Mouse (Mus musculus): ENCODE data around the gene Mettl21c. TPM values are rescaled to one million over a fixed set of nuclear protein-coding genes. Genes with fewer than 3 reads are reported as not detected.

Gene Mettl21c
- polyA plus RNA-seq, 1 experiment from 2014 or later, result 0.41 TPM

GRCm38 (mm10) chr1:44032948-44033347, 13.1 kb upstream of the Mettl21c start:
- no peak overlapping the region for H3K4me2 ChIP-seq (replicated peaks; ENCODE audit: low read depth, low read length)
- no peaks in the 10 kb centered on the region for H3K36me3 ChIP-seq (ENCODE audit: control insufficient read depth, insufficient read depth, low read length)
- no peak overlapping the region for H3K4me3 ChIP-seq (ENCODE audit: low read length)
- ATAC-seq (ENCODE audit: low FRiP score, low TSS enrichment), result no peak
- WGBS, result 90% methylated on average over 5 of the region's 5 CpGs
- H3K9me3 ChIP-seq (ENCODE audit: control insufficient read depth, low read length), result no peaks in the 10 kb centered on the region
- no peaks in the 10 kb centered on the region for H3K27me3 ChIP-seq (ENCODE audit: control insufficient read depth, insufficient read depth, low read length)
- H3K4me1 ChIP-seq (ENCODE audit: control insufficient read depth, insufficient read depth, low read length), result no peaks in the 10 kb centered on the region
- no peak overlapping the region for H3K9ac ChIP-seq (ENCODE audit: low read depth, low read length)
- H3K27ac ChIP-seq (ENCODE audit: low read depth, low read length), result no peak overlapping the region

GRCm38 (mm10) chr1:44032213-44032612, 12.4 kb upstream of the Mettl21c start:
- WGBS, result 85% methylated on average over 2 of the region's 2 CpGs
- Histone ChIP-seq H3K36me3 (ENCODE audit: control insufficient read depth, insufficient read depth, low read length) (no peaks in the 10 kb centered on the region), H3K4me2 (replicated peaks; ENCODE audit: low read depth, low read length) (no peak overlapping the region), H3K4me3 (ENCODE audit: low read length) (no peak overlapping the region), H3K9ac (ENCODE audit: low read depth, low read length) (no peak overlapping the region), H3K4me1 (ENCODE audit: control insufficient read depth, insufficient read depth, low read length) (no peaks in the 10 kb centered on the region), H3K9me3 (ENCODE audit: control insufficient read depth, low read length) (no peaks in the 10 kb centered on the region), H3K27ac (ENCODE audit: low read depth, low read length) (no peak overlapping the region), H3K27me3 (ENCODE audit: control insufficient read depth, insufficient read depth, low read length) (no peaks in the 10 kb centered on the region)
- no peak for ATAC-seq (ENCODE audit: low FRiP score, low TSS enrichment)

- Histone ChIP-seq H3K27ac (ENCODE audit: low read depth, low read length) (no peak overlapping the region), H3K4me1 (ENCODE audit: control insufficient read depth, insufficient read depth, low read length) (no peaks in the 10 kb centered on the region), H3K27me3 (ENCODE audit: control insufficient read depth, insufficient read depth, low read length) (no peaks in the 10 kb centered on the region), H3K9ac (ENCODE audit: low read depth, low read length) (no peak overlapping the region), H3K9me3 (ENCODE audit: control insufficient read depth, low read length) (no peaks in the 10 kb centered on the region), H3K4me3 (ENCODE audit: low read length) (no peak overlapping the region), H3K36me3 (ENCODE audit: control insufficient read depth, insufficient read depth, low read length) (no peaks in the 10 kb centered on the region), H3K4me2 (replicated peaks; ENCODE audit: low read depth, low read length) (no peak overlapping the region)
- no peak for ATAC-seq (ENCODE audit: low FRiP score, low TSS enrichment)
- 89% methylated on average over 1 of the region's 1 CpGs for WGBS
Observed at GRCm38 (mm10) chr1:44027651-44028050, 7.8 kb upstream of the Mettl21c start.

DNA sequence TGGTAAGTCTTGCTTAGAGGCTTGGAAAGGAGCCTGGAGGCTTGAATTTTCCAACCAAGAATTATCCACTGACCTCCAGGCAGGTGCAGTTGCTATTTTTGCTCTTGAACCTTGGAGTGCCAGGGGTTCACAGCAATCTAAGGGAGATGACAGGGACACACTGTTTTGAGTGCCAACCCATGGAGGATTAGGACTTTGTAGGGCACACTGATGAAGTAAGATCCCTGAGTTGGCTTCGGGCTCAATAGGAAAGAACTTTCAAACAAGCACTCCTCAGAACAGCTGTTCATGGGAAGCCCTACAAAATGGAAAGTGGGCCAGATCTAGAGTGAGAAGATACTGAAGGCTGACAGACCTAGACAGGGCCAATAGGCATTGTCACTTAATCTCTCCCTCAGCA, 2.8 kb upstream of the Mettl21c start:
- Histone ChIP-seq H3K9me3 (ENCODE audit: control insufficient read depth, low read length) (no peaks in the 10 kb centered on the region), H3K4me1 (ENCODE audit: control insufficient read depth, insufficient read depth, low read length) (no peaks in the 10 kb centered on the region), H3K4me3 (ENCODE audit: low read length) (no peak overlapping the region), H3K9ac (ENCODE audit: low read depth, low read length) (no peak overlapping the region), H3K4me2 (replicated peaks; ENCODE audit: low read depth, low read length) (no peak overlapping the region), H3K36me3 (ENCODE audit: control insufficient read depth, insufficient read depth, low read length) (no peaks in the 10 kb centered on the region), H3K27me3 (ENCODE audit: control insufficient read depth, insufficient read depth, low read length) (no peaks in the 10 kb centered on the region), H3K27ac (ENCODE audit: low read depth, low read length) (no peak overlapping the region)
- ATAC-seq (ENCODE audit: low FRiP score, low TSS enrichment), result no peak
- 100% methylated on average over 1 of the region's 1 CpGs for WGBS

- no peaks in the 10 kb centered on the region for H3K27me3 ChIP-seq (ENCODE audit: control insufficient read depth, insufficient read depth, low read length)
- no peaks in the 10 kb centered on the region for H3K36me3 ChIP-seq (ENCODE audit: control insufficient read depth, insufficient read depth, low read length)
- H3K4me2 ChIP-seq (replicated peaks; ENCODE audit: low read depth, low read length), result no peak overlapping the region
- no peaks in the 10 kb centered on the region for H3K4me1 ChIP-seq (ENCODE audit: control insufficient read depth, insufficient read depth, low read length)
- H3K27ac ChIP-seq (ENCODE audit: low read depth, low read length), result no peak overlapping the region
- H3K9ac ChIP-seq (ENCODE audit: low read depth, low read length), result no peak overlapping the region
- ATAC-seq (ENCODE audit: low FRiP score, low TSS enrichment), result no peak
- 93% methylated on average over 2 of the region's 2 CpGs for WGBS
- no peaks in the 10 kb centered on the region for H3K9me3 ChIP-seq (ENCODE audit: control insufficient read depth, low read length)
- H3K4me3 ChIP-seq (ENCODE audit: low read length), result no peak overlapping the region
Observed at GRCm38 (mm10) chr1:44015556-44015955, 4.3 kb downstream of the Mettl21c start.

- Histone ChIP-seq H3K9ac (ENCODE audit: low read depth, low read length) (no peak overlapping the region), H3K27ac (ENCODE audit: low read depth, low read length) (no peak overlapping the region), H3K9me3 (ENCODE audit: control insufficient read depth, low read length) (no peaks in the 10 kb centered on the region), H3K36me3 (ENCODE audit: control insufficient read depth, insufficient read depth, low read length) (peaks cover 20% of the 10 kb centered on the region; the same call in 1 of the 2 replicates), H3K4me1 (ENCODE audit: control insufficient read depth, insufficient read depth, low read length) (no peaks in the 10 kb centered on the region), H3K4me3 (ENCODE audit: low read length) (no peak overlapping the region), H3K27me3 (ENCODE audit: control insufficient read depth, insufficient read depth, low read length) (no peaks in the 10 kb centered on the region), H3K4me2 (replicated peaks; ENCODE audit: low read depth, low read length) (no peak overlapping the region)
- no peak for ATAC-seq (ENCODE audit: low FRiP score, low TSS enrichment)
- 94% methylated on average over 2 of the region's 2 CpGs for WGBS
Observed at GRCm38 (mm10) chr1:44004513-44004912, 15.3 kb downstream of the Mettl21c start.

DNA sequence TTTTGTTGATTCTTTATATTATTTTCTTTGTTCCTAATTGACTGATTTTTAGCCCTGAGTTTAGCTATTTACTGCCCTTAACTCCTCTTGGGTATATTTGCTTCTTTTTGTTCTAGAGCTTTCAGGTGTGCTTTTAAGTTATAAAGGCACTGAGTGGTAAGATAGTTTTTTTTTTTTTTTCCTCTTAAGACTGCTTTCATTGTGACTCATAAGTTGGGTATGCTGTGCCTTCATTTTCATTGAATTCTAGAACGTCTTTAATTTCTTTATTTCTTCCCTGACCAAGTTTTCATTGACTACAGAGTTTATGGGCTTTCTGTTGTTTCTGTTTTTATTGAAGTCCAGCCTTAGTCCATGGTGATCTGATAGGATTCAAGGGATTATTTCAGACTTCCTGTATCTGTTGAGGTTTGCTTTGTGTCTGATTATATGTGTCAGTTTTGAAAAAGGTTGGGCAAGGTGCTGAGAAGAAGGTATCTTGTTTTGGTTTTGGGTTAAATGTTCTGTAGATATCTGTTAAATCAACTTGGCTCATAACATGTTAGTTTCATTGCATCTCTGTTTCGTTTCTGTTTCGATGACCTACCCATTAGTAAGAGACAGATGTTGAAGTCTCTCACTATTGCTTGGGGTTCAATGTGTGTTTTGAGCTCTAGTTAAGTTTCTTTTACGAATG, 22.8 kb downstream of the Mettl21c start:
- Histone ChIP-seq H3K9ac (ENCODE audit: low read depth, low read length) (no peak overlapping the region), H3K9me3 (ENCODE audit: control insufficient read depth, low read length) (peaks cover 4% of the 10 kb centered on the region; the same call in 1 of the 2 replicates), H3K36me3 (ENCODE audit: control insufficient read depth, insufficient read depth, low read length) (peaks cover 42% of the 10 kb centered on the region), H3K27me3 (ENCODE audit: control insufficient read depth, insufficient read depth, low read length) (no peaks in the 10 kb centered on the region), H3K4me2 (replicated peaks; ENCODE audit: low read depth, low read length) (no peak overlapping the region), H3K4me1 (ENCODE audit: control insufficient read depth, insufficient read depth, low read length) (no peaks in the 10 kb centered on the region), H3K4me3 (ENCODE audit: low read length) (no peak overlapping the region), H3K27ac (ENCODE audit: low read depth, low read length) (no peak overlapping the region)
- ATAC-seq (ENCODE audit: low FRiP score, low TSS enrichment), result no peak
- 94% methylated on average over 4 of the region's 4 CpGs for WGBS

DNA sequence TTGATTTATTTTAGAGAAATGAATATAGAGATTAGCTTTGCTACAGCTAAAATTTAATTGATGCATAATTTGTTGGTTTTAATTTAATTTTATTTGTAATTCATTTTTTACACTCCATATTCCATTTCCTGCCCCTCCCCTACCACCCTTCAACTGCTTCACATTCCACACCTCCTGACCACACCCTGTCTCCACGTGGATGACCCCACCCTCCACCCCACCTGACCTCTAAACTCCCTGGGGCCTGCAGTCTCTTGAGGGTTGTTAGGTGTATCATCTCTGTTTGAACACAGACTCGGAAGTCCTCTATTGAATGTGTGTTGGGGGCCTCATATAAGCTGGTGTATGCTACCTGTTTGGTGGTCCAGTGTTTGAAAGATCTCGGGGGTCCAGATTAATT, 48.7 kb downstream of the Mettl21c start:
- no peak overlapping the region for H3K4me3 ChIP-seq (ENCODE audit: low read length)
- H3K9ac ChIP-seq (ENCODE audit: low read depth, low read length), result no peak overlapping the region
- H3K4me1 ChIP-seq (ENCODE audit: control insufficient read depth, insufficient read depth, low read length), result no peaks in the 10 kb centered on the region
- no peak overlapping the region for H3K4me2 ChIP-seq (replicated peaks; ENCODE audit: low read depth, low read length)
- peaks cover 59% of the 10 kb centered on the region for H3K36me3 ChIP-seq (ENCODE audit: control insufficient read depth, insufficient read depth, low read length)
- WGBS, result 72% methylated on average over 3 of the region's 3 CpGs
- ATAC-seq (ENCODE audit: low FRiP score, low TSS enrichment), result no peak
- no peaks in the 10 kb centered on the region for H3K27me3 ChIP-seq (ENCODE audit: control insufficient read depth, insufficient read depth, low read length)
- H3K27ac ChIP-seq (ENCODE audit: low read depth, low read length), result no peak overlapping the region
- H3K9me3 ChIP-seq (ENCODE audit: control insufficient read depth, low read length), result no peaks in the 10 kb centered on the region

DNA sequence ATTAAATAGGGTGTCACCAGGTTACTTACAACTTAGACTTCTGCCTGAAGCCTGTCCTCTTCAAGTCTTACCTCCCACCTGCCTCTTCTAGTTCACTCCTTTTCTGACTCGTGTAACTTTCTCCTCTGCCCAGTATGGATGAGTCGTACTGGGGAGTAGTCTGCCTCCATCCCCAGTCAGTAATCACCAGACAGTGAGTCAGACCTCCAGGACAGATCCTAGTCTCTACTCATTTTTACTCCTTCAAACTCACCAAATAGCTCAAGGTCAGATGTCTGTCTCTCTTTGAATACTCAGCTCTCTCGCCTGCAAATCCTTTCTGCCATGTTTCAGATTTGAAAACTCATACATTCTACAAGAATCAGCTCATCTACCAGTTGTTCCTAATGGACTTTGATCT, 50.5 kb downstream of the Mettl21c start:
- no peaks in the 10 kb centered on the region for H3K27me3 ChIP-seq (ENCODE audit: control insufficient read depth, insufficient read depth, low read length)
- H3K27ac ChIP-seq (ENCODE audit: low read depth, low read length), result no peak overlapping the region
- H3K4me1 ChIP-seq (ENCODE audit: control insufficient read depth, insufficient read depth, low read length), result no peaks in the 10 kb centered on the region
- H3K36me3 ChIP-seq (ENCODE audit: control insufficient read depth, insufficient read depth, low read length), result peaks cover 49% of the 10 kb centered on the region
- no peak for ATAC-seq (ENCODE audit: low FRiP score, low TSS enrichment)
- no peak overlapping the region for H3K4me3 ChIP-seq (ENCODE audit: low read length)
- H3K4me2 ChIP-seq (replicated peaks; ENCODE audit: low read depth, low read length), result no peak overlapping the region
- no peak overlapping the region for H3K9ac ChIP-seq (ENCODE audit: low read depth, low read length)
- 87% methylated on average over 3 of the region's 3 CpGs for WGBS
- H3K9me3 ChIP-seq (ENCODE audit: control insufficient read depth, low read length), result no peaks in the 10 kb centered on the region

Measured in kidney, embryonic 14.5 days (tissue).